Mouse (Mus musculus): ENCODE data around the gene Cuta. TPM values are rescaled to one million over a fixed set of nuclear protein-coding genes. Genes with fewer than 3 reads are reported as not detected.

Cuta gene
- polyA plus RNA-seq, 1 experiment from 2014 or later, result 170 TPM

- no peaks in the 10 kb centered on the region for H3K36me3 ChIP-seq
- no peak overlapping the region for H3K9ac ChIP-seq
- H3K4me3 ChIP-seq, result no peak overlapping the region
- ATAC-seq (ENCODE audit: low FRiP score, low read depth), result no peak
- H3K27ac ChIP-seq, result no peak overlapping the region
- H3K9me3 ChIP-seq, result no peaks in the 10 kb centered on the region
- H3K4me1 ChIP-seq, result peaks cover 24% of the 10 kb centered on the region
- peaks cover 8% of the 10 kb centered on the region; the same call in 1 of the 2 replicates for H3K27me3 ChIP-seq
- H3K4me2 ChIP-seq (replicated peaks), result no peak overlapping the region
- WGBS, result 14% methylated on average over 10 of the region's 10 CpGs
Measured at GRCm38 (mm10) chr17:26895578-26895977, 43.8 kb downstream of the Cuta start.

GRCm38 (mm10) chr17:26894342-26894741 is 45.0 kb downstream of the Cuta start:
- no peak overlapping the region for H3K9ac ChIP-seq
- no peak overlapping the region; the same call in 1 of the 2 replicates for H3K27ac ChIP-seq
- H3K9me3 ChIP-seq, result no peaks in the 10 kb centered on the region
- ATAC-seq (ENCODE audit: low FRiP score, low read depth), result peak; percentile 60
- no peaks in the 10 kb centered on the region for H3K36me3 ChIP-seq
- H3K4me1 ChIP-seq, result peaks cover 24% of the 10 kb centered on the region
- H3K4me2 ChIP-seq (replicated peaks), result no peak overlapping the region
- WGBS, result 67% methylated on average over 6 of the region's 6 CpGs
- no peak overlapping the region for H3K4me3 ChIP-seq
- H3K27me3 ChIP-seq, result peaks cover 8% of the 10 kb centered on the region; the same call in 1 of the 2 replicates

- Histone ChIP-seq H3K27me3 (peaks cover 8% of the 10 kb centered on the region; the same call in 1 of the 2 replicates), H3K4me3 (no peak overlapping the region), H3K9me3 (no peaks in the 10 kb centered on the region), H3K27ac (peak overlapping the region; percentile 28; the same call in 1 of the 2 replicates), H3K9ac (no peak overlapping the region), H3K36me3 (no peaks in the 10 kb centered on the region), H3K4me1 (peaks cover 24% of the 10 kb centered on the region), H3K4me2 (replicated peaks) (0 out of 2 replicates have a peak overlapping the region, but pooled peaks have one; percentile 34)
- 50% methylated on average over 6 of the region's 6 CpGs for WGBS
- ATAC-seq (ENCODE audit: low FRiP score, low read depth), result no peak; the same call in 1 of the 2 replicates
Measured at GRCm38 (mm10) chr17:26893492-26893891, 45.9 kb downstream of the Cuta start.

GRCm38 (mm10) chr17:26892635-26893375 is 46.6 kb downstream of the Cuta start:
- peak overlapping the region; percentile 28; the same call in 1 of the 2 replicates for H3K27ac ChIP-seq
- peaks cover 24% of the 10 kb centered on the region for H3K4me1 ChIP-seq
- peaks cover 11% of the 10 kb centered on the region for H3K27me3 ChIP-seq
- peak overlapping the region; percentile 34 for H3K4me2 ChIP-seq (replicated peaks)
- no peaks in the 10 kb centered on the region for H3K36me3 ChIP-seq
- no peaks in the 10 kb centered on the region for H3K9me3 ChIP-seq
- 50% methylated on average over 16 of the region's 16 CpGs for WGBS
- no peak for ATAC-seq (ENCODE audit: low FRiP score, low read depth)
- H3K9ac ChIP-seq, result peak overlapping the region; percentile 13; the same call in 1 of the 2 replicates
- H3K4me3 ChIP-seq, result no peak overlapping the region

- Histone ChIP-seq H3K4me1 (peaks cover 25% of the 10 kb centered on the region), H3K4me2 (replicated peaks) (no peak overlapping the region), H3K27ac (no peak overlapping the region), H3K9me3 (no peaks in the 10 kb centered on the region), H3K4me3 (no peak overlapping the region), H3K27me3 (peaks cover 29% of the 10 kb centered on the region), H3K9ac (peak overlapping the region; percentile 25; the same call in 1 of the 2 replicates), H3K36me3 (no peaks in the 10 kb centered on the region)
- WGBS, result 21% methylated on average over 3 of the region's 3 CpGs
- ATAC-seq (ENCODE audit: low FRiP score, low read depth), result no peak
Measured at GRCm38 (mm10) chr17:26887926-26888325, 51.4 kb downstream of the Cuta start.

- WGBS, result 8% methylated on average over 30 of the region's 30 CpGs
- Histone ChIP-seq H3K9me3 (no peaks in the 10 kb centered on the region), H3K4me2 (replicated peaks) (peak overlapping the region; percentile 75), H3K27me3 (peaks cover 25% of the 10 kb centered on the region), H3K4me3 (peak overlapping the region; percentile 48), H3K36me3 (no peaks in the 10 kb centered on the region), H3K27ac (no peak overlapping the region), H3K4me1 (peaks cover 19% of the 10 kb centered on the region), H3K9ac (peak overlapping the region; percentile 61)
- ATAC-seq (ENCODE audit: low FRiP score, low read depth), result peak; percentile 93
Measured at GRCm38 (mm10) chr17:26886047-26886749, 53.2 kb downstream of the Cuta start.

- Histone ChIP-seq H3K4me2 (replicated peaks) (peak overlapping the region; percentile 75), H3K4me1 (peaks cover 19% of the 10 kb centered on the region), H3K9me3 (no peaks in the 10 kb centered on the region), H3K4me3 (peak overlapping the region; percentile 48), H3K27me3 (peaks cover 25% of the 10 kb centered on the region), H3K36me3 (no peaks in the 10 kb centered on the region), H3K9ac (peak overlapping the region; percentile 61), H3K27ac (no peak overlapping the region)
- peak; percentile 55 for ATAC-seq (ENCODE audit: low FRiP score, low read depth)
- 20% methylated on average over 25 of the region's 25 CpGs for WGBS
Measured at GRCm38 (mm10) chr17:26884995-26885926, 54.1 kb downstream of the Cuta start.

Small RNA genes lying within 50 kb of the gene (microRNA-seq; reads per million reads assigned to microRNA genes)
- gene Gm27775, result not detected
- gene Mir3083, result not detected
- not detected for gene Mir6968

Other genes with a start within 250 kb of the Cuta start
- gene Crebrf, start 223.9 kb downstream of the Cuta start, polyA plus RNA-seq (2015; fragmentation: Nextera tagmentation; extraction: Ambion mirVana), result 5.6 and 8.3 TPM in 2 replicates
- gene Bnip1, start 158.5 kb downstream of the Cuta start, polyA plus RNA-seq (2015; fragmentation: Nextera tagmentation; extraction: Ambion mirVana), result 56.2 and 61.8 TPM in 2 replicates
- not detected in 2 replicates for gene Nkx2-5, start 94.6 kb downstream of the Cuta start, polyA plus RNA-seq (2015; fragmentation: Nextera tagmentation; extraction: Ambion mirVana)
- gene Kifc5b, start 22.5 kb downstream of the Cuta start, polyA plus RNA-seq (2015; fragmentation: Nextera tagmentation; extraction: Ambion mirVana), result 9.0 and 9.6 TPM in 2 replicates
- gene Phf1, start 6.5 kb downstream of the Cuta start, polyA plus RNA-seq (2015; fragmentation: Nextera tagmentation; extraction: Ambion mirVana), result 15.0 and 15.6 TPM in 2 replicates
- gene Syngap1, start 1.7 kb upstream of the Cuta start, polyA plus RNA-seq (2015; fragmentation: Nextera tagmentation; extraction: Ambion mirVana), result 3.6 and 4.4 TPM in 2 replicates
- gene Zbtb9, start 33.6 kb upstream of the Cuta start, polyA plus RNA-seq (2015; fragmentation: Nextera tagmentation; extraction: Ambion mirVana), result 15.5 and 16.7 TPM in 2 replicates
- gene Bak1, start 89.4 kb upstream of the Cuta start, polyA plus RNA-seq (2015; fragmentation: Nextera tagmentation; extraction: Ambion mirVana), result 4.6 and 4.7 TPM in 2 replicates
- gene Itpr3, start 117.7 kb upstream of the Cuta start, polyA plus RNA-seq (2015; fragmentation: Nextera tagmentation; extraction: Ambion mirVana), result 3.1 and 3.3 TPM in 2 replicates
- 329 and 338 TPM in 2 replicates for gene Uqcc2, start 194.3 kb upstream of the Cuta start, polyA plus RNA-seq (2015; fragmentation: Nextera tagmentation; extraction: Ambion mirVana)
- 0.38 and 0.55 TPM in 2 replicates for gene Ip6k3, start 228.2 kb upstream of the Cuta start, polyA plus RNA-seq (2015; fragmentation: Nextera tagmentation; extraction: Ambion mirVana)